Comparison of ENCODE assay signal across 24 mouse cellular contexts in the genomic region with DNA sequence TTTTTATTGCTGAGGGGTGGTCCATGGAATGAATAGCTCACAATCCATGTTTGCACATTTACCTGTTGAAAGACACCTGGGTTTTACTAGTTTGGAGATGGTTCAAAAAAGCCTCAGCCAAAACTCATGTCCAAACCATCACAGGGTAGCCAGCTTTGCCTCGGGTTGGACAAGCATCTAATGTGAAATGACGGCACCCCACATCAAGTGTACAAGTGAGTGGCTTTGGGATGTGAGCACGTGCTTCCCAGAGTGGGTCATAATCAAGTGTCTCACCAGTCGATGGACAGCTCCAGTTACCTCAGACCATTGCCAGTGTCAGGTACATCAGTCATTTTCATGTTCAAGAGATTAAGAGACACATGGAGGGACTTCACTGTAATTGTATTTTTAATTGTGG.
"Had no signal": no experiment of that assay in that cellular context is flagged by ENCODE, and none has a peak within 500 bp of the region (broad histone marks: within the 10 kb centered on the region; RNA-seq: fewer than 3 reads in every experiment).

No protein-coding gene starts in this region.

- H3K36me3 ChIP-seq: heart, embryonic 10.5 days; heart, embryonic 12.5 days; kidney, embryonic 15.5 days; limb, embryonic 13.5 days; limb, embryonic 15.5 days; liver, embryonic 12.5 days had no signal

- H3K4me3 ChIP-seq: gastrocnemius, adult 2 months; heart, embryonic 10.5 days; heart, embryonic 12.5 days; kidney, embryonic 15.5 days; left cerebral cortex, adult 2 months; limb, embryonic 13.5 days; limb, embryonic 15.5 days; liver, embryonic 12.5 days had no signal

- H3K9me3 ChIP-seq: heart, embryonic 10.5 days; heart, embryonic 12.5 days; kidney, embryonic 15.5 days; limb, embryonic 13.5 days; limb, embryonic 15.5 days; liver, embryonic 12.5 days had no signal

- H3K4me1 ChIP-seq: heart, embryonic 10.5 days; heart, embryonic 12.5 days; kidney, embryonic 15.5 days; limb, embryonic 15.5 days; liver, embryonic 12.5 days had no signal

- H3K4me2 ChIP-seq: heart, embryonic 12.5 days; hindbrain, embryonic 14.5 days; kidney, embryonic 15.5 days; limb, embryonic 13.5 days; limb, embryonic 15.5 days; liver, embryonic 12.5 days had no signal

- H3K27me3 ChIP-seq: heart, embryonic 12.5 days; kidney, embryonic 15.5 days; limb, embryonic 13.5 days; limb, embryonic 15.5 days; liver, embryonic 12.5 days had no signal

- ATAC-seq: hindbrain, embryonic 16.5 days; intestine, embryonic 16.5 days; liver, embryonic 12.5 days had no signal

- DNase-seq: gastrocnemius, adult 2 months; gastrocnemius, postnatal 10 days; gastrocnemius, postnatal 25 days; heart, adult 18-20 months; heart, postnatal 10 days; kidney, adult 11 months; kidney, adult 2 months; kidney, adult 9 months; kidney, postnatal 14 days; kidney, postnatal 36 days; layer of hippocampus, adult 9-11 months; layer of hippocampus, postnatal 36 days had no signal

- H3K9ac ChIP-seq: heart, embryonic 12.5 days; hindbrain, embryonic 14.5 days; kidney, embryonic 15.5 days; limb, embryonic 13.5 days; limb, embryonic 15.5 days; liver, embryonic 12.5 days; liver, embryonic 14.5 days had no signal

- H3K27ac ChIP-seq: gastrocnemius, adult 2 months; heart, embryonic 10.5 days; hindbrain, embryonic 14.5 days; kidney, embryonic 15.5 days; kidney, postnatal 0 days; left cerebral cortex, adult 2 months; limb, embryonic 13.5 days; limb, embryonic 15.5 days; liver, embryonic 12.5 days; liver, embryonic 14.5 days had no signal
